Mouse (Mus musculus): ENCODE measurements around the gene B3gnt4. TPM values are rescaled to one million over a fixed set of nuclear protein-coding genes. Genes with fewer than 3 reads are reported as not detected.
A peak's percentile ranks its signal among the peaks of the same experiment; 100 is the strongest.
"Not testable (repeated sequence)": the region's sequence is repeated elsewhere in the genome, so short reads cannot be mapped to it uniquely, and the experiment has no call there.

Gene B3gnt4
- 0.42 and 0.48 TPM in 2 replicates for polyA plus RNA-seq (2015; fragmentation: Nextera tagmentation; extraction: Ambion mirVana)

DNA sequence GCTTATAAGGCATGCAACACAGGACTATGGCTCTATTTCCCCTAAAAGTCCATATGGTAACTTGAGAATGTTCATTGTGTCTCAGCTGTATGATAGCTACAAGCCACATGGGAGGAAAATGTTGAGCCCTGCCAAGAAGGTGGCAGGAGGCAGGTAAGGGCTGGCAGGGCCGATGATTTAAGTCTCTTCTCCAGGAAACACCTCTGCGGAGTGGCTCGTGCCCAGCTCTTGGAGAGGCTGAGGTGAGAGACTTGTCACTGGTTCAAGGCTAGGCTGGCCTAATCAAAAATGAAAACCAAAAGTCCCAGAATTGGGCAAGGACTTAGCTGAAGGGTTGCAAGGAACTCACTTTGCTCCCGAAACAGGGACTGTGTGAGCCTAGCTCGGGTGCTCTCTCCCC is at the start of gene B3gnt4:
Gene B3gnt4 (plus strand): TSS at position 301 of the 400 bp plus-strand sequence.
- no peak for DNase-seq (ENCODE audit: low spot score)

DNA sequence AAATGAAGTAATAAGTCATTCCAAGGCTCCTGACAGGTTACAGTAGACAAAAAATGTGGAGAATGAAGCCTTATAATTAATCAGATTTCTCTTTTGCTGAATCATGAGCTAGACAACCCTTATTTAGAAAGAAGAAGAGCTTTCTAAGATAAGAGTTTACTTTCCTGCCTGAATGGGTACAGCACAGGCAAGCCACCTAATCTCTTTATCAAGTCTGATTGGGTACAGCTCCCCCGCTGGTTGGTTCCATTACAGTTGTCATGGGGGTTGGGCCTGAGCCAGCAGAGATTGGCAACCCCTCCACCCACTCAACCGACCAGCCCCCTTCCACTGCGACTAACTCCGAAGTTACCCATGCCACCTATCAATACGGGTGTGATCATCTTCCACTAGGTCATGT is 48.8 kb upstream of the B3gnt4 start:
- no peak for DNase-seq (ENCODE audit: low spot score)

- no peak for DNase-seq (ENCODE audit: low spot score)
Measured at GRCm38 (mm10) chr5:123464638-123465037, 45.6 kb upstream of the B3gnt4 start.

DNA sequence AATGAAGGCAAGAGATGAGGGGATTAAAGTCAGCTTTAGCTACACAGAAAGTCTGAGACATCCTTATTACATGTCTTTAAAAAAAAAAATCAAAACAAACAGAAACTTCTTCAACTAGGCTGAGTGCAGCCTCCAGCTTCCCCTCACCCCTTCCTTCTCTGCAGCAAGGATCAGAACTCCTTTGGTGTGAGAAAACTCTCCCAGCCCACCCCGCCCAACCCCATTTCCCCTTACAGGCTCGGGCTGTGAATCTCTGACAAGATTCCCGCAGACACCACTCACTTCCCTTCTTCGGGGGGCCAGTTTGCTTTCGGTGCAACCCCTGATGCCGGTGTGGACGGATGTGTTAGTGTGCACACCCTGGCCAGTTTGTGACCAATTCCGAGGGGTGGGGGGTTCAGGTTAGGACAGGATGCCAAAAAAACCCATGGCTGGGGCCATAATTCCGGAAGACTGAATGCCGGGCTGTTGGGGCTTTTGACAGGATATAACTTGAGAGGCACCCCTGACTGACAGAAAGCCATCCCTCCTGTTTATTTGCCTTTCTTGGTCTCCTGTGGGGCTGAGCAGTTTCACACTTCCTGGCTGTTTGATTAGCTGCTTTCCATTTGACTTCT is 39.4 kb upstream of the B3gnt4 start:
- DNase-seq (ENCODE audit: low spot score), result peak; percentile 33

- no peak for DNase-seq (ENCODE audit: low spot score)
Measured at GRCm38 (mm10) chr5:123473817-123474216, 36.4 kb upstream of the B3gnt4 start.

DNA sequence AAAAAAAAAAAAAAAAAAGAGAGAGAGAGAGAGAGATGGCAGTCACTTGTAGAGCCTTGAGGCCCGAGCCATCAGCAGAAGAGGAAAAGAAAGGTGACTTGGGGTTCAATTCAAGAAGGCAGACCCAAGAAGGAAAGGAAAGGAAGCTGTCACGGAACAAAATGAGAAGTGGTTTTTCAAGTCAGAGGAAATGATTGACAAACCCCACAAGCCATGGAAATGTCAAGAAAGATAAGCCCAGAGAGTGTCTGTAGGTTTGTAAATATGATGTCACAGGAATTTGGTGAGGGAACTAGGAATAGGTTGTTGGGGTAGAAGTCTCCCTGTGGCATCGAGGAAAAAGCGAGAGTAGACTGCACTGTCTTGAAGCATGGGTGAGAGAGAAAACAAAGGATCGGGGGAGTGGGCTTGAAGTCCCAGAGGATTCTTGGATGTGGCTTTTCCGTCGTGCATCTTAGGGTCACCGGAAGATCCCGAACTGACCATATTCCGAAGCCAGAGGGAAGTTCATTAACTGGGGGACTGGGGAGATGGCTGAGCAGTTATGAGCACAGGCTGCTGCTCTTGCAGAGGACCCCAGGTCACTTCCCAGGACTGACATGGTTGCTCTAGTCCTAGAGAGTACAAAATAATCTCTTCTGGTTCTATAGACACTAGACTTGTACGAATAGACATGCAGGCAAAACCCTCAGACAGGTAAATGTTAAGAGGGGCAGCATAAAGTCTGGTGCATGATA is 22.4 kb upstream of the B3gnt4 start:
- no peak for DNase-seq (ENCODE audit: low spot score)

DNA sequence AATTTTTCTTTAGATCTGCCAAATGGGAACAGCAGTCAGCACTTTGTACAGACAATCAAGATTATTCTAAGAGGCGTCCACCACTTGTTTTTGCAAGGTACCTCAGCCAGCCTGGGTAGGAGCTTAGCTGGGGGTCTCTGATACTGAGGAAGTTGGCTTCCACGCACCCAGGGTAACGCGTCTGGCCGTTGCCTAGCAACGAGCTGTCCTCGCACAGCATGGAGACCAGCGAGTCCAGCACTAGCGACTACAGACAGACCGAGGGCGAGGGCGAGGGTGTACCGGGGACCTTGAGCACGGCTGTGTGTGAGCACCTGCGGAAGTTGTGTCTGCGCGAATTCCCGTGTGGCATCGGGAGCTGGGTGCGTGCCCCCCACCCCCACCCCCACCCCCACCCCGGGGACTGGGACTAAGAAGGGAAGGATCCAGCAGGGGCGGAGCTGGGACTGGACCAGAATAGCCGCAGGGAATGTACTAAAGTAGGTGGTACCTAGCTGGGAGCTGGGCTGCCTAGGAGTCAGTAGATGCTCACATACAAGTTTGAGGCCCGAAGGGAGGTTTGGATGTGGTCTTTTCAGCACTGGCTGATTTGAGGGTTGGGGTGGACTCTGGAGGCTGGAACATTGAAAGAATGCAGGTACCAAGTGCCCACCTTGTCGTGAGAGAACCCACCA is 21.0 kb upstream of the B3gnt4 start, which contains the start of the genes Lrrc43 and Il31:
Gene Lrrc43 (plus strand): TSS at position 194 of the 674 bp plus-strand sequence.
Gene Il31 (minus strand): TSS at position 378 of the 674 bp plus-strand sequence.
- DNase-seq (ENCODE audit: low spot score), result peak; percentile 20

GRCm38 (mm10) chr5:123489935-123490334 is 20.3 kb upstream of the B3gnt4 start:
- no peak for DNase-seq (ENCODE audit: low spot score)

DNA sequence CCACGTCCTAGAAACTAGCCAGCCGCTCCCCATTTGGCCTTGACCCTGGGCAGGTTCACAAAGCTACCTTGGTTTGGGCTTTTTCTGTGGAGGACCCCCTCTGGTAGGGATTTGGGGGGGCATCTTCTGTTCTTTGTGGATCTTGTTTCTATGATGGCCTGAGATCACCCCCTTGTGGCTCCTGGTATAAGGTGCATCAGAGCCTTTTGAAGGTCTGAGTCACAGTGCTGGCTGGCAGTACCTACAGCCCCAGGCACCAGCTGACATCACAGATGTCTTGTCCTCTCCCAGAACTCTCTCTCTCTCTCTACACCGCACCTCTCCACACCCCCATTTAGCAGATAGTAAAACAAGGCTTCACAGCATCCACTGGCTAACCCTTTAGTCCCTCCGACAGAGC is 10.5 kb upstream of the B3gnt4 start:
- peak; percentile 64 for DNase-seq (ENCODE audit: low spot score)

GRCm38 (mm10) chr5:123501973-123502372 is 8.3 kb upstream of the B3gnt4 start:
- no peak for DNase-seq (ENCODE audit: low spot score)

GRCm38 (mm10) chr5:123507936-123508723 is 2.1 kb upstream of the B3gnt4 start:
- DNase-seq (ENCODE audit: low spot score), result peak; percentile 94

- no peak for DNase-seq (ENCODE audit: low spot score)
Measured at GRCm38 (mm10) chr5:123508921-123509320, 1.3 kb upstream of the B3gnt4 start.

DNA sequence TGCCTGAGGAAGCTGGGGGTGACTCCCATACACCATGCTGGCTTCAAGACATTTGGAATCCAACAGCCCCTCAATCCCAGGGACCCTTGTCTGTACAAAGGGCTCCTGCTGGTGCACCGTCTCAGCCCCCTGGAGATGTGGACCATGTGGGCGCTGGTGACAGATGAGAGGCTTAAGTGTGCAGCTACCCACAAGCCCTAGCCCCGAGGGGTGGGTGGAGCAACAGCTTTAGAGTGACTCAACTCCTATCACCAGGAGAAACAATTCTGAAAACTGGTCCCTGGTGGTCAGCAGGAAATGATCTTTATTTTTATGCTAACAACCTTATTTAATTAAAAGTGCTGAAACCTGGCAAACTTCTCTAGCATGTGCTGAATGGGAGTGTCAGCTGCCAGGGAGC is 1.2 kb downstream of the B3gnt4 start:
- DNase-seq (ENCODE audit: low spot score), result not testable (repeated sequence)

- DNase-seq (ENCODE audit: low spot score), result no peak
Measured at GRCm38 (mm10) chr5:123512102-123512501, 1.8 kb downstream of the B3gnt4 start.

GRCm38 (mm10) chr5:123514871-123515270 is 4.6 kb downstream of the B3gnt4 start:
- DNase-seq (ENCODE audit: low spot score), result no peak

DNA sequence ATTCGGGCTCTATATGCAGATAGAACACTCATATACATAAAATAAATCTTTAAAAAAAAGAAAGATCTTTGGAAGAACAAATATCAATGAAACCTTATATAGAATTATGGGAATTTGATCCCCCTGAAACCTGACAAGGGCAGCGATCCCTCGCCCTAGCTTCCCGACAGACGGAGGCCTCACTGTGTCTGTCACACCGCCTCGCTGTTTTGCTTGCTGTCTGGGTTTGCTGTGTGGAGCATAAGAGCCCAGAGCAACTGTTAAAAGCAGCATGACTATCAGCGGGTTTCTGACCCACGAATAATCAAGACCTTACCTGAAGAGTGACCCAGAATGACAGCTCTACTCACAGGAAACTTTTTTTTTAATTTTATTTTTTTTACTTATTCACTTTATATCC is 10.4 kb downstream of the B3gnt4 start:
- no peak for DNase-seq (ENCODE audit: low spot score)

DNA sequence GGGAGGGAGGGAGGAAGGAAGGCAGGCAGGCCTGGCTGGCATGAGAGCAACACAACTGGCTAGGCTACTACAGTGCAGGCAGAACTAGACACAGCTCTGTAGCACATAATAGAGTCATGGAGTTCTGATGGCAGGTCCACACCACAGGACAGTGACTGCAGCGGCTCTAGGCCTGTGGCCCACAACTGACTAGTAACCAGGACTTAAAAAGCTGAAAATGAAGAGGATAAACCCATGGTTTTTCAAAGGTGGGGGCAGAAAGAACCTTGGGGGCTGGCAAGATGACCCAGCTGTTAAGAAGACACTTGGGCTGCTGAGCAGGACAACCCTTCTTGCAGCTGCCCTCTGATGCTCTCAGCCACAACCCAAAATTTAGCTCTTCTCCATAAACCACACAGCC is 11.4 kb downstream of the B3gnt4 start:
- DNase-seq (ENCODE audit: low spot score), result no peak

- DNase-seq (ENCODE audit: low spot score), result no peak
Measured at GRCm38 (mm10) chr5:123522166-123522565, 11.9 kb downstream of the B3gnt4 start.

DNA sequence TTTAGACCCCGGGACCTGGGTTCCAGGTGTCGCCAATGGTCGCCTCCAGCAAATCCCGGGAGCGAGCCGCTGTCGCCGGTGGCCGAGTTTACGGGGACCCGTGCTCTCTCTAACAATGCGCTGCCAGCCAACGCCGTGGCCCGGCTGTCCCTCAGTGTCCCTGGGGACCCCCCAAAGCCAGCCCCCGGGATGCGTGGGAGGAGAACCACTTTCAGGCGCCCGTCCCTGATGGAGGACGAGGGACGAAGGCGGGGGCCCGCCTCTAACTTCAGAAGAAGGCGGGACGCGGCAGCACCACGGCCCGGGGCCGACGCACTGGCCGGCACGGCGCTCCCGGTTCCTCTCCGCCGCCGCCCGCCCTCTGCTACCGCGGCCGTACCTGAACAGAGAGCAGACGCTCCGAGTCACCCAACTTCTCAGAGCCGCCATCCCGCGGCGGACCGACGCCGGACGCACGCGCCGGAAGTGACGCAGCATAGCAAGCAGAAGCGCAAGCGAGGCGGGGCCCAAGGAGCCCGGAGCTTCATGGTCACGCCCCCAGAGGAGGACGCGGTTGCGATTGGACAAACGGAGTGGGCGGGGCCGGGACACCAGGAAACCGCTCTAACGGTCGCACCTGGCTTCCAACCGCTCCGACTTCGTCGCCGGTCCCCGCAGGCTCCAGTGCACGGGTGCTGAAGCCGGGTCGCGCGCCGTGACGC is 13.6 kb downstream of the B3gnt4 start, which contains the start of gene Diablo:
Gene Diablo (minus strand): TSS at position 485 of the 701 bp plus-strand sequence.
- DNase-seq (ENCODE audit: low spot score), result peak; percentile 100

GRCm38 (mm10) chr5:123524393-123524750 is 14.1 kb downstream of the B3gnt4 start:
- no peak for DNase-seq (ENCODE audit: low spot score)

GRCm38 (mm10) chr5:123525281-123525680 is 15.0 kb downstream of the B3gnt4 start, which contains the start of gene Gm49027:
Gene Gm49027 (minus strand): TSS chr5:123525488.
- DNase-seq (ENCODE audit: low spot score), result no peak

All from thymus, postnatal 0 days (tissue).